25 mouse cellular contexts compared by ENCODE assay signal in the genomic region with DNA sequence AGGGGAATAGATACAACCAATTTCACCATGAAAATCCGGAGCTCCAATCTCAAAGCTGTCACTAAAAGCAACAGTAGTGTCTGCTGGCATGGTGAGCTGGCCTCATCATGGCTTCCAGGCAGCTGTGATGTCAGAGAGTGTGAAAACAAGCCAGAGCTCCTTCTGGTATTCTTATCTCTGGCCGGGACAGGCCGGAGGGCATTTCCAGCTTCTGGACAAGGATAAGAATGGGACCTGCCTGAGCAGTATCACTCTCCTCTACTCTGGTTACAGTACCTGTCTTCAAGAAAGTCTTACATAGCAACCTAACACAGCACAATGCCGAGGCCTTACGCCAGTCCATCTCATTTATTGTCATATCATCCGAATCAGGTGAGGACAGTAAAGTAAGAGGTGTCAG. TPM values are rescaled to one million over a fixed set of nuclear protein-coding genes. Genes with fewer than 3 reads are reported as not detected.
DNase-seq lines count a peak whose midpoint lies in the region; ATAC-seq lines count a peak whose summit lies in the region.
"Had no signal": no experiment of that assay in that cellular context is flagged by ENCODE, and none has a peak within 500 bp of the region (broad histone marks: within the 10 kb centered on the region; RNA-seq: fewer than 3 reads in every experiment).

No protein-coding gene starts in this region.

- WGBS in heart, embryonic 12.5 days = 24% methylated on average over 6 of the region's 6 CpGs
- 61% methylated on average over 6 of the region's 6 CpGs for WGBS in liver, embryonic 13.5 days (ENCODE audit: insufficient replicate concordance)
- 59% methylated on average over 6 of the region's 6 CpGs for WGBS in liver, embryonic 12.5 days (ENCODE audit: insufficient replicate concordance)

- H3K9ac ChIP-seq in heart, embryonic 12.5 days = no peak overlapping the region
- H3K9ac ChIP-seq in liver, embryonic 13.5 days = no peak overlapping the region
- no peak overlapping the region for H3K9ac ChIP-seq in liver, embryonic 12.5 days
- H3K9ac ChIP-seq: embryonic facial prominence, embryonic 12.5 days; hindbrain, embryonic 15.5 days; limb, embryonic 15.5 days; liver, embryonic 15.5 days; lung, embryonic 14.5 days; midbrain, embryonic 12.5 days had no signal

- intact Hi-C loops in heart, postnatal 14 days (cut with DNase I) = no loop called here

- no peaks in the 10 kb centered on the region for H3K36me3 ChIP-seq in heart, embryonic 12.5 days
- no peaks in the 10 kb centered on the region for H3K36me3 ChIP-seq in liver, embryonic 13.5 days
- H3K36me3 ChIP-seq in liver, embryonic 12.5 days = no peaks in the 10 kb centered on the region
- H3K36me3 ChIP-seq: embryonic facial prominence, embryonic 12.5 days; G1E; hindbrain, embryonic 10.5 days; hindbrain, embryonic 15.5 days; limb, embryonic 15.5 days; liver, embryonic 15.5 days; midbrain, embryonic 12.5 days had no signal

- DNase-seq in heart, postnatal 14 days = no peak
- DNase-seq in liver, embryonic 13.5 days = no peak
- peak; percentile 20 for DNase-seq in MN1 (ENCODE audit: low spot score)
- DNase-seq in heart, postnatal 4 days = peak; percentile 22
- no peak for DNase-seq in frontal cortex, postnatal 10 days (ENCODE audit: low spot score in 2 of 2)
- no peak for DNase-seq in cerebellum, adult 8-10 months
- DNase-seq: adrenal gland, postnatal 10 days; cerebellum, adult 9-10 months; cerebellum, postnatal 36 days; kidney, adult 8-10 months; kidney, postnatal 4 days; lung, embryonic 14.5 days had no signal

- peaks cover 36% of the 10 kb centered on the region for H3K4me1 ChIP-seq in heart, embryonic 12.5 days (replicated peaks)
- peaks cover 16% of the 10 kb centered on the region for H3K4me1 ChIP-seq in liver, embryonic 13.5 days (replicated peaks)
- peaks cover 32% of the 10 kb centered on the region for H3K4me1 ChIP-seq in liver, embryonic 12.5 days

- H3K4me3 ChIP-seq in heart, embryonic 12.5 days = no peak overlapping the region
- no peak overlapping the region for H3K4me3 ChIP-seq in liver, embryonic 13.5 days (replicated peaks)
- H3K4me3 ChIP-seq in liver, embryonic 12.5 days = no peak overlapping the region
- H3K4me3 ChIP-seq: embryonic facial prominence, embryonic 12.5 days; hindbrain, embryonic 10.5 days; hindbrain, embryonic 15.5 days; limb, embryonic 15.5 days; liver, embryonic 15.5 days; midbrain, embryonic 12.5 days had no signal

- H3K27me3 ChIP-seq in heart, embryonic 12.5 days (replicated peaks) = no peaks in the 10 kb centered on the region
- H3K27me3 ChIP-seq in liver, embryonic 13.5 days = no peaks in the 10 kb centered on the region
- no peaks in the 10 kb centered on the region for H3K27me3 ChIP-seq in liver, embryonic 12.5 days (replicated peaks)
- H3K27me3 ChIP-seq: embryonic facial prominence, embryonic 12.5 days; hindbrain, embryonic 15.5 days; limb, embryonic 15.5 days; liver, embryonic 15.5 days; midbrain, embryonic 12.5 days; Patski had no signal

- peak overlapping the region; percentile 71 for H3K27ac ChIP-seq in heart, embryonic 12.5 days (ENCODE audit: poor library complexity, severe bottlenecking)
- no peak overlapping the region for H3K27ac ChIP-seq in liver, embryonic 13.5 days
- H3K27ac ChIP-seq in liver, embryonic 12.5 days = no peak overlapping the region
- H3K27ac ChIP-seq: embryonic facial prominence, embryonic 12.5 days; hindbrain, embryonic 10.5 days; hindbrain, embryonic 15.5 days; kidney, postnatal 0 days; limb, embryonic 15.5 days; liver, embryonic 15.5 days; midbrain, embryonic 12.5 days had no signal

- no peak overlapping the region for H3K4me2 ChIP-seq in heart, embryonic 12.5 days
- H3K4me2 ChIP-seq in liver, embryonic 13.5 days = no peak overlapping the region
- H3K4me2 ChIP-seq in liver, embryonic 12.5 days = no peak overlapping the region
- H3K4me2 ChIP-seq: embryonic facial prominence, embryonic 12.5 days; hindbrain, embryonic 15.5 days; limb, embryonic 15.5 days; liver, embryonic 15.5 days; lung, embryonic 14.5 days; midbrain, embryonic 12.5 days had no signal

- H3K9me3 ChIP-seq in heart, embryonic 12.5 days (replicated peaks) = no peaks in the 10 kb centered on the region
- H3K9me3 ChIP-seq in liver, embryonic 13.5 days (replicated peaks) = no peaks in the 10 kb centered on the region
- H3K9me3 ChIP-seq in liver, embryonic 12.5 days (replicated peaks) = no peaks in the 10 kb centered on the region
- H3K9me3 ChIP-seq: embryonic facial prominence, embryonic 12.5 days; G1E; hindbrain, embryonic 10.5 days; hindbrain, embryonic 15.5 days; limb, embryonic 15.5 days; liver, embryonic 15.5 days; midbrain, embryonic 12.5 days had no signal

- peak; percentile 69 for ATAC-seq in heart, embryonic 12.5 days (ENCODE audit: insufficient number of reproducible peaks, low FRiP score)
- 0 out of 2 replicates have a peak, but pooled peaks have one; percentile 17 for ATAC-seq in liver, embryonic 13.5 days (ENCODE audit: low read depth)
- ATAC-seq in liver, embryonic 12.5 days = no peak
- ATAC-seq: CD4-positive, CD25-positive, alpha-beta regulatory T cell, adult 4 months; forebrain, embryonic 14.5 days; Patski had no signal

RNA-seq across cellular contexts. Expression of a gene that starts 5.4 kb away (rescaled TPM):
- 13.7 and 14.3 TPM in 2 replicates for polyA plus RNA-seq in heart, embryonic 12.5 days (2016; fragmentation: Nextera tagmentation; extraction: Ambion mirVana)
- 10 to 100 TPM; 15.4 to 15.9 TPM for total RNA-seq in heart, postnatal 14 days (2021)
- polyA plus RNA-seq in liver, embryonic 13.5 days (2015; fragmentation: Nextera tagmentation; extraction: Ambion mirVana) = 2.1 and 2.2 TPM in 2 replicates
- polyA plus RNA-seq in liver, embryonic 12.5 days (2016; fragmentation: Nextera tagmentation; extraction: Ambion mirVana) = 4.4 and 4.5 TPM in 2 replicates
- total RNA-seq in heart, postnatal 4 days (2021) = 10 to 100 TPM; 32.6 to 36.5 TPM

RNA-seq across cellular contexts. Expression of a gene that starts 37.2 kb away (rescaled TPM):
- polyA plus RNA-seq in heart, embryonic 12.5 days (2016; fragmentation: Nextera tagmentation; extraction: Ambion mirVana) = 82.0 and 84.6 TPM in 2 replicates
- 10 to 100 TPM; 38.0 to 40.1 TPM for total RNA-seq in heart, postnatal 14 days (2021)
- 105 and 116 TPM in 2 replicates for polyA plus RNA-seq in liver, embryonic 13.5 days (2015; fragmentation: Nextera tagmentation; extraction: Ambion mirVana)
- 115 and 116 TPM in 2 replicates for polyA plus RNA-seq in liver, embryonic 12.5 days (2016; fragmentation: Nextera tagmentation; extraction: Ambion mirVana)
- 10 to 100 TPM; 53.4 to 54.6 TPM for total RNA-seq in heart, postnatal 4 days (2021)

Comparison
In these comparisons a context has a peak if more than half of its experiments do, and no peak if none do; other contexts are left out.
1. DNase-seq: peak in MN1 (single experiment) and heart, postnatal 4 days (single experiment); none in heart, postnatal 14 days (0 of 2), liver, embryonic 13.5 days (single experiment), frontal cortex, postnatal 10 days (0 of 2) and cerebellum, adult 8-10 months (single experiment).